Mouse (Mus musculus) testis, adult 2 months (tissue): ENCODE measurements around the gene Plekhg6. TPM values are rescaled to one million over a fixed set of nuclear protein-coding genes. Genes with fewer than 3 reads are reported as not detected.

Experiments
- H3K27ac ChIP-seq: fragments of 200-500 bp; 2 replicates; pipeline ENCODE4 v1.5.1; 2012; ENCODE audit warnings: low read depth, low read length; ENCODE audit not compliant: control insufficient read depth, insufficient read depth
- H3K27me3 ChIP-seq: fragments of 200-500 bp; 2 replicates; pipeline ENCODE4 v1.6.1; 2012; ENCODE audit warnings: mild to moderate bottlenecking, low read length, moderate library complexity; ENCODE audit not compliant: control insufficient read depth, insufficient read depth
- H3K36me3 ChIP-seq: fragments of 200-500 bp; 2 replicates; pipeline ENCODE4 v1.6.1; 2012; ENCODE audit warnings: mild to moderate bottlenecking, low read length; ENCODE audit not compliant: control insufficient read depth, insufficient read depth
- H3K4me1 ChIP-seq: fragments of 200-500 bp; 2 replicates; pipeline ENCODE4 v1.6.1; 2012; ENCODE audit warnings: low read length; ENCODE audit not compliant: control insufficient read depth, insufficient read depth
- H3K4me3 ChIP-seq: fragments of 200-500 bp; 2 replicates; pipeline ENCODE4 v1.5.1; 2012; ENCODE audit warnings: low read depth, mild to moderate bottlenecking, low read length, moderate library complexity, mixed read lengths; ENCODE audit not compliant: control insufficient read depth
- CTCF ChIP-seq: fragments of 200-500 bp; IDR thresholded peaks from 2 replicates; pipeline ENCODE4 v1.5.1; 2012; ENCODE audit warnings: low read depth, mild to moderate bottlenecking, inconsistent platforms, low read length, moderate library complexity; ENCODE audit not compliant: control insufficient read depth, insufficient read depth, insufficient replicate concordance
- POLR2A ChIP-seq: fragments of 200-500 bp; IDR thresholded peaks from 2 replicates; pipeline ENCODE4 v1.6.1; 2012; ENCODE audit warnings: low read depth, mild to moderate bottlenecking, inconsistent platforms, low read length, moderate library complexity; ENCODE audit not compliant: control insufficient read depth
- polyA plus RNA-seq: library from polyadenylated mRNA; depleted of rRNA; stranded (reverse); fragments of >200 nt; gene quantifications from 2 replicates; pipeline ENCODE4 v1.2.3, GENCODE M21; 2012

The Plekhg6 gene
- polyA plus RNA-seq, 1 experiment: 0.11 TPM

GRCm38 (mm10) chr6:125422051-125422822, 41.6 kb upstream of the Plekhg6 start:
- TF ChIP-seq POLR2A: no peak
- no peak for TF ChIP-seq CTCF
- H3K4me1 ChIP-seq: no peaks in the 10 kb centered on the region; the same call in 1 of the 2 replicates
- H3K4me3 ChIP-seq: no peak overlapping the region
- no peak overlapping the region for H3K27ac ChIP-seq
- no peaks in the 10 kb centered on the region for H3K36me3 ChIP-seq
- H3K27me3 ChIP-seq: no peaks in the 10 kb centered on the region

- no peak overlapping the region for H3K27ac ChIP-seq
- no peaks in the 10 kb centered on the region for H3K27me3 ChIP-seq
- no peaks in the 10 kb centered on the region for H3K36me3 ChIP-seq
- no peak for TF ChIP-seq POLR2A
- no peak for TF ChIP-seq CTCF
- H3K4me1 ChIP-seq: no peaks in the 10 kb centered on the region
- H3K4me3 ChIP-seq: no peak overlapping the region
Observed at GRCm38 (mm10) chr6:125420458-125421063, 40.0 kb upstream of the Plekhg6 start.

GRCm38 (mm10) chr6:125418744-125419143, 38.2 kb upstream of the Plekhg6 start:
- Histone ChIP-seq H3K4me3 (no peak overlapping the region), H3K36me3 (no peaks in the 10 kb centered on the region), H3K27ac (no peak overlapping the region), H3K4me1 (no peaks in the 10 kb centered on the region), H3K27me3 (no peaks in the 10 kb centered on the region)
- TF ChIP-seq POLR2A: no peak
- peak; percentile 77; the same call in 1 of the 2 replicates for TF ChIP-seq CTCF

- no peak for TF ChIP-seq POLR2A
- no peak for TF ChIP-seq CTCF
- Histone ChIP-seq H3K27ac (no peak overlapping the region), H3K4me3 (no peak overlapping the region), H3K36me3 (no peaks in the 10 kb centered on the region), H3K27me3 (no peaks in the 10 kb centered on the region), H3K4me1 (peaks cover 2% of the 10 kb centered on the region; the same call in 1 of the 2 replicates)
Observed at GRCm38 (mm10) chr6:125413326-125413725, 32.7 kb upstream of the Plekhg6 start.

GRCm38 (mm10) chr6:125411661-125412060, 31.1 kb upstream of the Plekhg6 start:
- Histone ChIP-seq H3K36me3 (no peaks in the 10 kb centered on the region), H3K27ac (no peak overlapping the region), H3K4me1 (peaks cover 2% of the 10 kb centered on the region; the same call in 1 of the 2 replicates), H3K27me3 (no peaks in the 10 kb centered on the region), H3K4me3 (no peak overlapping the region)
- TF ChIP-seq POLR2A (no peak), CTCF (no peak)

GRCm38 (mm10) chr6:125410995-125411547, 30.5 kb upstream of the Plekhg6 start:
- TF ChIP-seq POLR2A (no peak), CTCF (no peak)
- peaks cover 2% of the 10 kb centered on the region; the same call in 1 of the 2 replicates for H3K4me1 ChIP-seq
- no peaks in the 10 kb centered on the region for H3K27me3 ChIP-seq
- no peak overlapping the region for H3K4me3 ChIP-seq
- no peaks in the 10 kb centered on the region for H3K36me3 ChIP-seq
- no peak overlapping the region for H3K27ac ChIP-seq

GRCm38 (mm10) chr6:125410551-125410950, 30.0 kb upstream of the Plekhg6 start:
- Histone ChIP-seq H3K4me3 (no peak overlapping the region), H3K4me1 (peaks cover 2% of the 10 kb centered on the region; the same call in 1 of the 2 replicates), H3K27ac (no peak overlapping the region), H3K36me3 (no peaks in the 10 kb centered on the region), H3K27me3 (no peaks in the 10 kb centered on the region)
- TF ChIP-seq POLR2A (no peak), CTCF (no peak)
